Mouse (Mus musculus): ENCODE measurements around the gene Cep170b.

DNA sequence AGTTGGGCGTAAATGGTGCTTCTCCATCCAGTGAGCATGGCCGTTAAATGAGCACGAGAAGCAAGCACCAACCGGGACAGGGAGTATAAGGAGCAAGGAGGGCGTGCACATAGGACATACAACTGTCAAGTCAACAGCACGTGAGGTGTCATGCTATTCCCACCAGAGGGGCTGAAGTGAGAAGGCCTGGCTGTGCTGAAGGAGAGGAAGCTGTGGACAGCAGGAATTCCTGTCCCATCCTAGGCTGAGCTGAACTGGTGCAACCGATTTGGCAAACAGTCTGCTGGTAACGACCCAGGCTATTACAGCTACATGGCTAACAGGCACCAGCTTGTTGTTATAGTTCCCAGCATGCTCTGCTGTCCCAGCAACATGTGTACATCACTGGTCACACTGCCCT is 70.8 kb downstream of the Cep170b start:
- no peak for TF ChIP-seq POLR2A (IDR thresholded peaks at IDR 0.05; ENCODE audit: insufficient read length, low read depth)
- TF ChIP-seq TCF3 (IDR thresholded peaks at IDR 0.05; ENCODE audit: insufficient read length, low read depth) = no peak
- TF ChIP-seq USF1 (IDR thresholded peaks at IDR 0.05; ENCODE audit: low read depth) = no peak
- TF ChIP-seq MAX (IDR thresholded peaks at IDR 0.05; ENCODE audit: low read depth) = no peak
- TF ChIP-seq E2F4 (IDR thresholded peaks at IDR 0.05; ENCODE audit: insufficient read depth) = no peak
- TF ChIP-seq TCF12 (IDR thresholded peaks at IDR 0.05; ENCODE audit: insufficient read depth, poor library complexity, severe bottlenecking) = no peak
- TF ChIP-seq POLR2AphosphoS2 (IDR thresholded peaks at IDR 0.05; ENCODE audit: insufficient read length, low read depth) = peak; percentile 7
- TF ChIP-seq REST (IDR thresholded peaks at IDR 0.05; ENCODE audit: insufficient read depth, insufficient read length) = no peak

Measured in myocyte (in vitro differentiated cells).